Mouse (Mus musculus) heart, adult 9 months (tissue): ENCODE measurements around the gene Fcna.

Experiments used
- DNase-seq, 2 experiments: peaks; one replicate each; pipeline ENCODE4 v3.0.0; 2022; ENCODE audit warnings: low spot score in 2 of 2

Gene Fcna

GRCm38 (mm10) chr2:25627811-25628210 lies at the start of gene Fcna:
Gene Fcna, minus strand, starts transcription at chr2:25628030.
- no peak for DNase-seq

- DNase-seq = no peak
These were observed 48.7 kb upstream of the Fcna start, which contains the start of gene Lcn6 for GRCm38 (mm10) chr2:25676486-25676885. Gene Lcn6, plus strand, starts transcription at chr2:25676786.

DNA sequence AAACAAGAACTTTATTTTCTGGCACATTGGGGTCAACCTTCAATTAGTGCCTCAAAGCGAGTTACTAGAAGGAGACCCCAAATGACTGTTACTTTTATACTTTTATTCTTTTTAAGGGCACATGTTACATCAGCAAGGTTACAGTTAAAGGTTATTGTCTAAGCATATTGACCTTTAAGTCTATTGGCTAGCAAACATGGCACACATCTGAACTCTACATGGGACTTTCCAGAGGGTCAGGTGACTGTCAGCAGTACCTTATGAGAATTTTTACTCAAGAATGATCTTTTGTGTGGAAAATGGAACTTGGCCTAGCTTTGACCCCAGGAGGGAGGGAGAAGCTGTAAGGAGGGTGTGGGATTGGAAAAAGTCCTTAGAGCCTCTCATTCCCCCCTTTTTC lies 38.7 kb upstream of the Fcna start:
- DNase-seq = no peak

GRCm38 (mm10) chr2:25664125-25664524 lies 36.3 kb upstream of the Fcna start:
- no peak for DNase-seq

GRCm38 (mm10) chr2:25663511-25663910 lies 35.7 kb upstream of the Fcna start:
- DNase-seq = peak in 1 of 2 experiments; percentile 22

GRCm38 (mm10) chr2:25661245-25661970 lies 33.6 kb upstream of the Fcna start:
- DNase-seq = no peak

GRCm38 (mm10) chr2:25660279-25660678 lies 32.4 kb upstream of the Fcna start:
- peak; percentile 22 to 30 for DNase-seq

DNA sequence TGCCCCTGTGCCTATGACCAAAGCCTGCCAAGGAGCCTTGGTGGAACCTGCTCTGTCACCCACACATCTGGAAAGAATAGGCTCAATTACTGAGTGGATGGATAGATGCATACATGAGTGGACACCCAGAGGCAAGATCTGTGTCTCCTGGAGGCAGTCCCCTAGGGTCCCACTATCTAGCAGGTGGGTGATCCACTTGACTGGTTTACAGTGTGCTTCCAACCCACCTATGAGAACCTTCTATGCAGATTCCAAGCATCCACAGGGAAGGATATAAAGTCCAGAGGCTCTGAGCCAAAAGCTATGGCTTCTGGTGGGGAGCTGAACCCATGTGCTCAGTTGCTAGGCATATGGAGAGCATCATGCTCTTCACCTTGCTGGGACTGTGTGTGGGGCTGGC lies 29.8 kb upstream of the Fcna start, which contains the start of gene Lcn5:
Gene Lcn5, plus strand, starts transcription at position 301 of the 400 bp plus-strand sequence.
- no peak for DNase-seq

- peak in 1 of 2 experiments; percentile 15 for DNase-seq
These were observed 29.4 kb upstream of the Fcna start for GRCm38 (mm10) chr2:25657246-25657645.

GRCm38 (mm10) chr2:25656691-25657090 lies 28.9 kb upstream of the Fcna start:
- peak in 1 of 2 experiments; percentile 47 for DNase-seq

DNA sequence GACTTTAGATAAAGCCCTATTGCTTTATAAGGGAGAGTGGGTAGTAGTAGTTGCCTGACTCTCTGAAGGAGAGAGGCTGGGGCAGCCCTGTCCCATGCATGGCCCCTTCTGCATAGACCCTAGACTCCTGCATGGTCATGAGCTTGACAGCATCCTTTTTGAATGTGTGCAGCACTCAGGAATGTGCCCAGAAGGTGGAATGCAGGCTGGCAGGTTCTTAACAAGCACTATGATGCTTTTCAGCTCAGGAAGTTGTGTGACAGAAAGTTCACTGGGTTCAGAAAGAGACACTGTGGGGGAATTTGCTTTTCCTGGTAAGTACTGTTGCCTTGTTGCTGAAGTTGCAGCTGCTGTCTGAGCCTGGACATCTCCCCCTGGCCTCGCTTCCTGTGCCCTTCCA lies 26.7 kb upstream of the Fcna start:
- no peak for DNase-seq

- no peak for DNase-seq
These were observed 25.1 kb upstream of the Fcna start, which contains the start of gene Lcn8 for GRCm38 (mm10) chr2:25652902-25653301. Gene Lcn8, plus strand, starts transcription at chr2:25653120.

GRCm38 (mm10) chr2:25639890-25640289 lies 12.1 kb upstream of the Fcna start:
- DNase-seq = no peak

DNA sequence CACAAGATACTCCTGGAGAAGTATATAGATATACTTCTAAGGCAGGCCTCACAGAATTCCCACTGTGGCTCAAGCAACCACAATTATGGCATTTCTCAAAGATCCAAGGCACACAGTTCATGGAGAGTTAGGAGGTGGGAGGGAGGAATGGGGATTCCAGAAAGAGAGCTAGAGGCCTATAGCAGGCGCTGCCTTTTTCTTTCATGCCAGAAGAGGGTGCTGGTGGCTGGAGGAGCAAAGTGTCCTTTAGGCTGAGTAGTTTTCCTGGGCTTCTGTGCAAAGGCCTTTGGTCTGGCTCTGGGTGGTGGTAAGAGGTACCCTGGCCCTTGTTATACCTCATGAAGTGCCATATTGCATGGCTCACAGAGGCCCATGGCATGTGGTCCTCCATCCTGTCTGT lies 6.2 kb upstream of the Fcna start:
- DNase-seq = no peak

DNA sequence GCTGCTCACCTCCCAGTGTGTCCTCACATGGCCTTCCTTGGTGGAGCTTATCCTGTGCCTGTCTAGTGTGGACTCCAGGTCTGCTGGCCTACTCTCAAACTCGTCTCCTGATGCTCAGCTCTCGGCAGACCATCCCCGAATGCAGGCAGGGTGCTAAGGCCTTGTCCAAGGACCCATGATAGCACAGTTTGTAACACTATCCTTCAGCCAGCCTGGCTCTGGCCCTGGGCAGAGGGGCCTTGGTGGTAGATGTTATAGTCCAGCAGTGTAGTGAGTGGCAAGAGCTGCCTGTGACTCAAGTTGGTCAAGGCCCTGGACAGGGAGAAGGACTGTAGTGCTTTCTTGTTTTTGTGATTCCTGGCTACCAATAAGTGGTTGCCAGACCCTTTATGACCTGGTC lies 5.8 kb upstream of the Fcna start:
- DNase-seq = no peak

GRCm38 (mm10) chr2:25628738-25629137 lies 908 bp upstream of the Fcna start:
- peak; percentile 26 to 35 for DNase-seq

DNA sequence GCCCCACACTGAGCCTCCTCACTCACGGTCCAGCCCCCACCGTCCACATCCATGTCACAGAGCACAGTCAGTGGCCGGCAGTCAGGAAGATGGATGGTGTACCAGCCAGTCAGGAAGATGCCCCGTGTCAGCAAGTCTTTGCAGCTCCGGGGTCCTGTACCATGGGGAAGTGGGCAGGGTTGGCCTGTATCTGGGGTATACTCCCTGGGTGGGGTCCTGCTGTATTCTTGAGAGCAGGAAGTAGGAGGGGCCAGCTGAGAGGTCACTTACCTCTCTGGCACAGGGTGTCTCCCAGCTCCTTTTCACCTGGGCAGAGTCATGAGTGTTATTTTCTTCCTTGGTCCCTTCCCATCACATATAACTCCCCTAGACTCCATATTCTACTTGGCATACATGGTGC lies 1.8 kb downstream of the Fcna start:
- no peak for DNase-seq

GRCm38 (mm10) chr2:25621229-25622200 lies 6.3 kb downstream of the Fcna start, which contains the start of gene Tmem141:
Gene Tmem141, minus strand, starts transcription at chr2:25622005.
- DNase-seq = peak; percentile 86 to 88

DNA sequence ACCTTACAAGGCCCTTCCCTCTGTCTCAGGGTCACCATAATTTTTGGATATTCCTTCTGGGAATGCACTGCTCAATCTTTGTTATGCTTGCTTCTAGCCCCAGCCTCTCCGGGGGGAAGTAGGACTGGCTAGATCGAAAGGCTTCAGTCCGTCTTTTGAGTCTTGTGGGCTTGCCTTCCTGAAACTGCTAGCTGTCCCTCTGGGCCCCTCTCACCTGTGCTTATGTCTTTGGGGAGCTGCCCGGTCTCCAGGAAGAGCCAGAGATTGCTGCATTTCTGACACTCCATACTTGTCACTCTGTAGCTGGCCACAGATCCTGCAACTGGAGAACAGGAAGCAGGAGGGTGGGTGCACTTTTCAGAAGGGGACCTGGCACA lies 7.0 kb downstream of the Fcna start:
- no peak for DNase-seq

- no peak for DNase-seq
These were observed 7.4 kb downstream of the Fcna start for GRCm38 (mm10) chr2:25620386-25620785.

DNA sequence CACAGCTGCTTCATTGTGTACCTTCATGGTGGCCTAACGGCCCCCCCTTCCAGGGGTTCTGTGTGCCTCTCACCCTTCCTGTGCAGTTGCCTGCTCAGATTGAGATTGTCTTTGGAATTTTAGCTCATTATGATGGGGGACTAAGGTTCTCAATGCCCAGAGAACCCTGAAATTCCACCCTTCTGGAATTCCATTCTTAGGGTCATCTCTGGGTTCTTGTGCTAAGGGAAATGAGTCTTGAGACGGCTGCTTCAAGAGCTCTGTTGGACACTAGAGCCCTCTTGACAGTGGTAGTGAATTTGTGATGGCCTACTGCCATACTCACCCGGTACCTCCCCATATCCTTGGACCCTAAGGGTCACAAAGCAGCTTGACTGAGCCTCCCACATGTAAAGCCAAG lies 10.3 kb downstream of the Fcna start, which contains the start of gene Ccdc183:
Gene Ccdc183, minus strand, starts transcription at position 101 of the 400 bp plus-strand sequence.
- DNase-seq = no peak

- no peak for DNase-seq
These were observed 11.4 kb downstream of the Fcna start for GRCm38 (mm10) chr2:25616398-25616797.
